In genomic region chrX:11212811-11213210, GRCm38 (mm10) we compare ENCODE assay signal across 7 mouse cellular contexts.
DNase-seq lines count a peak whose midpoint lies in the region.

No protein-coding gene starts in this region.

- peak; percentile 69 for DNase-seq in 3T3-L1 (ENCODE audit: low read depth, low spot score)
- DNase-seq in Muller cell, postnatal 12 days (ENCODE audit: inconsistent ontology term) = peak; percentile 73
- peak; percentile 7 for DNase-seq in brain, adult 2 months (ENCODE audit: low read depth, low spot score)
- peak; percentile 14 for DNase-seq in skeletal muscle tissue, adult 2 months (ENCODE audit: low read depth, low spot score)
- DNase-seq in kidney, adult 11 months = no peak
- DNase-seq in cerebellum, postnatal 10 days = no peak
- DNase-seq in gastrocnemius, postnatal 10 days = no peak

Comparison
In these comparisons a context has a peak if more than half of its experiments do, and no peak if none do; other contexts are left out.
1. DNase-seq: peak in 3T3-L1 (single experiment), Muller cell, postnatal 12 days (single experiment), brain, adult 2 months (single experiment) and skeletal muscle tissue, adult 2 months (single experiment); none in kidney, adult 11 months (single experiment), cerebellum, postnatal 10 days (0 of 2) and gastrocnemius, postnatal 10 days (single experiment).